Mouse (Mus musculus): ENCODE measurements at regions not wholly inside any gene's neighbourhood (a gene's known extent, or its start where the extent isn't known, plus 50 kb on each side); places are given as distances from the start of the nearest gene placed in this dataset.

- TF ChIP-seq CTCF (IDR thresholded peaks at IDR 0.05; ENCODE audit: borderline replicate concordance, insufficient read depth, low read length), result no peak
- no peak for TF ChIP-seq POLR2A (IDR thresholded peaks at IDR 0.05; ENCODE audit: low read depth, low read length)
These were observed 280.8 kb upstream of the Lrig3 start for GRCm38 (mm10) chr10:125685130-125685529.

Measured in embryonic fibroblast, embryonic 13.5 days (primary cell).